In genomic region chr10:80244791-80245399, GRCm38 (mm10) we compare ENCODE assay signal across 8 mouse cellular contexts. TPM values are rescaled to one million over a fixed set of nuclear protein-coding genes. Genes with fewer than 3 reads are reported as not detected.
A peak's percentile ranks its signal among the peaks of the same experiment; 100 is the strongest.
DNase-seq lines count a peak whose midpoint lies in the region; ATAC-seq lines count a peak whose summit lies in the region.

No protein-coding gene starts in this region.

- no peaks in the 10 kb centered on the region for H3K9me3 ChIP-seq in forebrain, embryonic 13.5 days (replicated peaks)
- no peaks in the 10 kb centered on the region for H3K9me3 ChIP-seq in liver, embryonic 13.5 days (replicated peaks)
- H3K9me3 ChIP-seq in stomach, embryonic 16.5 days (replicated peaks; ENCODE audit: control insufficient read depth, low read length): no peaks in the 10 kb centered on the region

- no peak overlapping the region for H3K4me3 ChIP-seq in forebrain, embryonic 13.5 days
- no peak overlapping the region for H3K4me3 ChIP-seq in liver, embryonic 13.5 days (replicated peaks)
- H3K4me3 ChIP-seq in stomach, embryonic 16.5 days (replicated peaks; ENCODE audit: low read length): no peak overlapping the region

- 34% methylated on average over 5 of the region's 5 CpGs for WGBS in forebrain, embryonic 13.5 days
- 41% methylated on average over 5 of the region's 5 CpGs for WGBS in liver, embryonic 13.5 days (ENCODE audit: insufficient replicate concordance)
- WGBS in stomach, embryonic 16.5 days: 33% methylated on average over 5 of the region's 5 CpGs

- no peak for ATAC-seq in CD4-positive, CD25-positive, alpha-beta regulatory T cell, adult 4 months
- no peak for ATAC-seq in forebrain, embryonic 13.5 days
- ATAC-seq in liver, embryonic 13.5 days (ENCODE audit: low read depth): no peak
- no peak for ATAC-seq in stomach, embryonic 16.5 days (ENCODE audit: insufficient read depth, low FRiP score)

- peak; percentile 82 for DNase-seq in CD4-positive, CD25-positive, alpha-beta regulatory T cell, adult 2 months (ENCODE audit: low read depth, low spot score)
- peak; percentile 28 for DNase-seq in ovary, adult 18-20 months (ENCODE audit: low spot score)
- no peak for DNase-seq in ovary, postnatal 14 days (ENCODE audit: low spot score)
- no peak for DNase-seq in liver, embryonic 13.5 days
- no peak for DNase-seq in spleen, adult 18-20 months

- peaks cover 18% of the 10 kb centered on the region for H3K4me1 ChIP-seq in forebrain, embryonic 13.5 days
- peaks cover 41% of the 10 kb centered on the region for H3K4me1 ChIP-seq in liver, embryonic 13.5 days (replicated peaks)
- H3K4me1 ChIP-seq in stomach, embryonic 16.5 days (ENCODE audit: control insufficient read depth, insufficient read depth, low read length): peaks cover 8% of the 10 kb centered on the region

- peaks cover 49% of the 10 kb centered on the region for H3K36me3 ChIP-seq in forebrain, embryonic 13.5 days (ENCODE audit: poor library complexity, severe bottlenecking)
- peaks cover 49% of the 10 kb centered on the region for H3K36me3 ChIP-seq in liver, embryonic 13.5 days
- peaks cover 33% of the 10 kb centered on the region for H3K36me3 ChIP-seq in stomach, embryonic 16.5 days (ENCODE audit: control insufficient read depth, insufficient read depth, low read length)

- no peak overlapping the region for H3K4me2 ChIP-seq in forebrain, embryonic 13.5 days
- H3K4me2 ChIP-seq in liver, embryonic 13.5 days: no peak overlapping the region
- H3K4me2 ChIP-seq in stomach, embryonic 16.5 days (ENCODE audit: low read depth, low read length): no peak overlapping the region

- H3K27ac ChIP-seq in forebrain, embryonic 13.5 days: peak overlapping the region; percentile 45
- H3K27ac ChIP-seq in liver, embryonic 13.5 days: peak overlapping the region; percentile 62
- H3K27ac ChIP-seq in stomach, embryonic 16.5 days (ENCODE audit: low read length): no peak overlapping the region

- H3K9ac ChIP-seq in forebrain, embryonic 13.5 days: peak overlapping the region; percentile 22; the same call in 1 of the 2 replicates
- H3K9ac ChIP-seq in liver, embryonic 13.5 days: peak overlapping the region; percentile 48
- H3K9ac ChIP-seq in stomach, embryonic 16.5 days (ENCODE audit: low read length): peak overlapping the region; percentile 36

- no peaks in the 10 kb centered on the region for H3K27me3 ChIP-seq in forebrain, embryonic 13.5 days
- no peaks in the 10 kb centered on the region for H3K27me3 ChIP-seq in liver, embryonic 13.5 days
- no peaks in the 10 kb centered on the region for H3K27me3 ChIP-seq in stomach, embryonic 16.5 days (ENCODE audit: control insufficient read depth, insufficient read depth, low read length)

RNA-seq across cellular contexts. Expression of gene Ndufs7, which starts 4.0 kb away (rescaled TPM):
- polyA plus RNA-seq in CD4-positive, CD25-positive, alpha-beta regulatory T cell, adult 4 months (2017; shearing (Covaris generic)): 100 to 1,000 TPM; 231 to 237 TPM
- 267 and 274 TPM in 2 replicates for polyA plus RNA-seq in forebrain, embryonic 13.5 days (2015; fragmentation: Nextera tagmentation; extraction: Ambion mirVana)
- 241 and 294 TPM in 2 replicates for polyA plus RNA-seq in liver, embryonic 13.5 days (2015; fragmentation: Nextera tagmentation; extraction: Ambion mirVana)
- polyA plus RNA-seq in stomach, embryonic 16.5 days (2015; fragmentation: Nextera tagmentation; extraction: Ambion mirVana): 340 and 344 TPM in 2 replicates

RNA-seq across cellular contexts. Expression of gene Gamt, which starts 15.9 kb away (rescaled TPM):
- polyA plus RNA-seq in CD4-positive, CD25-positive, alpha-beta regulatory T cell, adult 4 months (2017; shearing (Covaris generic)): under 1 TPM in 1 of 2 experiments, not detected in 1; 0.47 TPM
- polyA plus RNA-seq in forebrain, embryonic 13.5 days (2015; fragmentation: Nextera tagmentation; extraction: Ambion mirVana): 18.2 and 18.3 TPM in 2 replicates
- polyA plus RNA-seq in liver, embryonic 13.5 days (2015; fragmentation: Nextera tagmentation; extraction: Ambion mirVana): 53.5 and 57.2 TPM in 2 replicates
- polyA plus RNA-seq in stomach, embryonic 16.5 days (2015; fragmentation: Nextera tagmentation; extraction: Ambion mirVana): 92.0 and 115 TPM in 2 replicates

RNA-seq across cellular contexts. Expression of gene Dazap1, which starts 16.4 kb away (rescaled TPM):
- polyA plus RNA-seq in CD4-positive, CD25-positive, alpha-beta regulatory T cell, adult 4 months (2017; shearing (Covaris generic)): 10 to 100 TPM; 10.4 to 14.7 TPM
- polyA plus RNA-seq in forebrain, embryonic 13.5 days (2015; fragmentation: Nextera tagmentation; extraction: Ambion mirVana): 61.7 and 64.9 TPM in 2 replicates
- 33.5 and 34.7 TPM in 2 replicates for polyA plus RNA-seq in liver, embryonic 13.5 days (2015; fragmentation: Nextera tagmentation; extraction: Ambion mirVana)
- 35.8 and 43.9 TPM in 2 replicates for polyA plus RNA-seq in stomach, embryonic 16.5 days (2015; fragmentation: Nextera tagmentation; extraction: Ambion mirVana)

RNA-seq across cellular contexts. Expression of gene Mum1, which starts 18.7 kb away (rescaled TPM):
- 10 to 100 TPM; 73.3 to 96.9 TPM for polyA plus RNA-seq in CD4-positive, CD25-positive, alpha-beta regulatory T cell, adult 4 months (2017; shearing (Covaris generic))
- polyA plus RNA-seq in forebrain, embryonic 13.5 days (2015; fragmentation: Nextera tagmentation; extraction: Ambion mirVana): 62.1 and 64.7 TPM in 2 replicates
- 26.1 and 26.5 TPM in 2 replicates for polyA plus RNA-seq in liver, embryonic 13.5 days (2015; fragmentation: Nextera tagmentation; extraction: Ambion mirVana)
- 50.8 and 51.6 TPM in 2 replicates for polyA plus RNA-seq in stomach, embryonic 16.5 days (2015; fragmentation: Nextera tagmentation; extraction: Ambion mirVana)

RNA-seq across cellular contexts. Expression of gene Rps15, which starts 47.4 kb away (rescaled TPM):
- polyA plus RNA-seq in CD4-positive, CD25-positive, alpha-beta regulatory T cell, adult 4 months (2017; shearing (Covaris generic)): 1,000 to 10,000 TPM; 1,622 to 1,794 TPM
- polyA plus RNA-seq in forebrain, embryonic 13.5 days (2015; fragmentation: Nextera tagmentation; extraction: Ambion mirVana): 805 and 828 TPM in 2 replicates
- 792 and 836 TPM in 2 replicates for polyA plus RNA-seq in liver, embryonic 13.5 days (2015; fragmentation: Nextera tagmentation; extraction: Ambion mirVana)
- polyA plus RNA-seq in stomach, embryonic 16.5 days (2015; fragmentation: Nextera tagmentation; extraction: Ambion mirVana): 807 and 821 TPM in 2 replicates

Comparison
In these comparisons a context has a peak if more than half of its experiments do, and no peak if none do; other contexts are left out.
1. DNase-seq: peak in CD4-positive, CD25-positive, alpha-beta regulatory T cell, adult 2 months (single experiment) and ovary, adult 18-20 months (single experiment); none in ovary, postnatal 14 days (single experiment), liver, embryonic 13.5 days (single experiment) and spleen, adult 18-20 months (0 of 2).
2. RNA of gene Gamt, which starts 15.9 kb away (polyA plus RNA-seq): 92.0 to 115 TPM in stomach, embryonic 16.5 days, 53.5 to 57.2 TPM in liver, embryonic 13.5 days and 18.2 to 18.3 TPM in forebrain, embryonic 13.5 days; 0.47 TPM in CD4-positive, CD25-positive, alpha-beta regulatory T cell, adult 4 months; every median in the first group is over 10 times any median in the second.
3. Peak in every context shown above with its lines, with median percentiles within 50 percentile points of each other: H3K9ac ChIP-seq.